Mouse (Mus musculus) kidney, embryonic 14.5 days (tissue): ENCODE measurements at regions not wholly inside any gene's neighbourhood (a gene's known extent, or its start where the extent isn't known, plus 50 kb on each side); places are given as distances from the start of the nearest gene placed in this dataset.

Experiments used
- ATAC-seq: fragments of 200-750 bp; cut with Nextera tagmentation; 2 replicates; pipeline ENCODE4 v1.8.0; 2017; ENCODE audit warnings: moderate number of reproducible peaks, mild to moderate bottlenecking, moderate TSS enrichment, moderate library complexity; ENCODE audit not compliant: low FRiP score, low TSS enrichment
- H3K27ac ChIP-seq: fragments of 300-500 bp; sonication (generic); 2 replicates; pipeline ENCODE4 v1.5.1; 2014; ENCODE audit warnings: low read depth, mild to moderate bottlenecking, low read length, moderate library complexity, mixed read lengths
- H3K27me3 ChIP-seq: fragments of 300-500 bp; sonication (generic); 2 replicates; pipeline ENCODE4 v1.6.1; 2014; ENCODE audit warnings: mild to moderate bottlenecking, low read length; ENCODE audit not compliant: control insufficient read depth, insufficient read depth
- H3K36me3 ChIP-seq: fragments of 300-500 bp; sonication (generic); 2 replicates; pipeline ENCODE4 v1.6.1; 2014; ENCODE audit warnings: low read length, mixed read lengths; ENCODE audit not compliant: control insufficient read depth, insufficient read depth
- H3K4me1 ChIP-seq: fragments of 300-500 bp; sonication (generic); 2 replicates; pipeline ENCODE4 v1.6.1; 2014; ENCODE audit warnings: low read length, mixed read lengths; ENCODE audit not compliant: control insufficient read depth, insufficient read depth
- H3K4me2 ChIP-seq: fragments of 300-500 bp; sonication (generic); replicated peaks from 2 replicates; pipeline ENCODE4 v1.6.1; 2014; ENCODE audit warnings: low read depth, mild to moderate bottlenecking, low read length
- H3K4me3 ChIP-seq: fragments of 300-500 bp; sonication (generic); 2 replicates; pipeline ENCODE4 v1.5.1; 2014; ENCODE audit warnings: mild to moderate bottlenecking, low read length
- H3K9ac ChIP-seq: fragments of 300-500 bp; sonication (generic); 2 replicates; pipeline ENCODE4 v1.6.1; 2014; ENCODE audit warnings: low read depth, mild to moderate bottlenecking, low read length, moderate library complexity
- H3K9me3 ChIP-seq: fragments of 300-500 bp; sonication (generic); 2 replicates; pipeline ENCODE4 v1.6.1; 2016; ENCODE audit warnings: low read length; ENCODE audit not compliant: control insufficient read depth
- WGBS: fragments of 180-500 bp; shearing (Covaris S2); extraction: QIAGEN DNeasy Blood & Tissue Kit; methylation state at CpG from one replicate; pipeline ENCODE4 v1.1.7; 2014; 5-methylcytosine and 5-hydroxymethylcytosine counted together

DNA sequence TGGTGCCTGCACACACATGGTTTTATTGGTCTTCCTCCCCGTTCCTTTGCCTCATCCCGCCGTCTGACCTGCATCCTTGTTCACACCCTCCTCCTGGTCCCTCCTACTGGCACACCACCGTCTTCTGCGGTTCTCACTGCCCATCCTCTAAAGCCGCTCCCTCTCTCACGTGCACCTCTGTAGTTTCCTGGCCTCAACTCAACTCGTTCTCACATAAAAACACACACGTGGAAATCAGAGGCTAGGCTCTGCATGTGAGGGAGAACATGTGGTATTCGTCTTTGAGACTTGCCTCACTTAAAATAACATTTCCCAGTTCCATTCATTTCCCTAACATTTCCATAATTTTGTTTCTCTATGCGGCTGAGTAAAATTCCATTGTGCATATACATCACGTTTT lies 69.5 kb downstream of the Aldh8a1 start:
- Histone ChIP-seq H3K27me3 (no peaks in the 10 kb centered on the region), H3K36me3 (no peaks in the 10 kb centered on the region), H3K9me3 (peaks cover 3% of the 10 kb centered on the region; the same call in 1 of the 2 replicates), H3K4me3 (no peak overlapping the region), H3K4me1 (0 out of 2 replicates have a peak, but pooled peaks cover 3% of the 10 kb centered on the region), H3K4me2 (no peak overlapping the region), H3K27ac (no peak overlapping the region), H3K9ac (no peak overlapping the region)
- no peak for ATAC-seq
- 55% methylated on average over 12 of the region's 12 CpGs for WGBS

GRCm38 (mm10) chr10:21448132-21448531 lies 71.0 kb downstream of the Aldh8a1 start:
- Histone ChIP-seq H3K27ac (no peak overlapping the region), H3K9ac (no peak overlapping the region), H3K27me3 (no peaks in the 10 kb centered on the region), H3K9me3 (peaks cover 3% of the 10 kb centered on the region; the same call in 1 of the 2 replicates), H3K4me3 (no peak overlapping the region), H3K36me3 (no peaks in the 10 kb centered on the region), H3K4me1 (0 out of 2 replicates have a peak, but pooled peaks cover 3% of the 10 kb centered on the region), H3K4me2 (no peak overlapping the region)
- 91% methylated on average over 3 of the region's 3 CpGs for WGBS
- ATAC-seq, result no peak

DNA sequence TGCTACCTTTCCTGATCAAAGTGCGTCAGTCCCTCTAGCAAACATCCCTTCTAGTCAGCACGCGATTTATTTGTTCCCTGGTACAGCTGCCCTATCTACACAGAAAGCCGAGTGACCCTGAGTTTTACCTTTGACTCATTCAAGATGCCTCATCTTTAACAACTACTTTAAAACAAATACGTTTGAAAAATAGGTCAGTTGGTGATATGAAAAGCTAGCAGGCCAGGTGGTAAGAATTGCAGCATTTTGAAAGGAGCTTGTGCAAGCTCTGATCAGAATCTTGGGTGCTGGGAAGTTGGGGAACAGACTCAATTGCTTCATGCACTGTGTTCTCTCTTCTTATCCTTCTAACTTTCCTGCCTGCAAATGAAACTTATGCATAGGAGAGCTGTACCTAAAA lies 71.9 kb downstream of the Aldh8a1 start:
- no peaks in the 10 kb centered on the region for H3K4me1 ChIP-seq
- no peaks in the 10 kb centered on the region for H3K27me3 ChIP-seq
- H3K36me3 ChIP-seq, result no peaks in the 10 kb centered on the region
- H3K4me2 ChIP-seq, result no peak overlapping the region
- 77% methylated on average over 5 of the region's 5 CpGs for WGBS
- H3K9me3 ChIP-seq, result peaks cover 3% of the 10 kb centered on the region; the same call in 1 of the 2 replicates
- H3K4me3 ChIP-seq, result no peak overlapping the region
- H3K27ac ChIP-seq, result no peak overlapping the region
- ATAC-seq, result no peak
- H3K9ac ChIP-seq, result no peak overlapping the region

DNA sequence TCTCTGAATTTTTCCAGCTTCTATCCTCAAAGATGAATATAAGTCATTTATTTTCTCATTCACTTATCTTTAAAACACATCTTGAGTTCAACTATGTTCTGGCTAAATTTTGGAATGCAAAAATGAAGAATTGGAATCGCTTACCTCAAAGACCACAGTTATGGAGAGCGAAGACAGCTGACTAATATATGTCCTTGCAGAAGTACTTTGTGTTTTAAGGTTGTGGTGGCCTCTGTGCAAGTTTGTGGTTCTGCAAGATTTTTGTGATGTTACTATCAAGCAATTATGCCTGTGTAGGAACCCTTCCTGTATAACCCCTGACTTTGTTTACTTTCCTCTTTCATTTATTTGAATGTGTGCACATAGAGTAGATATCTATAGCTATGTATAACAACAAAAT lies 75.5 kb downstream of the Aldh8a1 start:
- Histone ChIP-seq H3K4me2 (no peak overlapping the region), H3K4me3 (no peak overlapping the region), H3K36me3 (no peaks in the 10 kb centered on the region), H3K27ac (no peak overlapping the region), H3K9me3 (peaks cover 3% of the 10 kb centered on the region; the same call in 1 of the 2 replicates), H3K9ac (no peak overlapping the region), H3K4me1 (no peaks in the 10 kb centered on the region), H3K27me3 (no peaks in the 10 kb centered on the region)
- ATAC-seq, result no peak
- WGBS, result 98% methylated on average over 2 of the region's 2 CpGs

DNA sequence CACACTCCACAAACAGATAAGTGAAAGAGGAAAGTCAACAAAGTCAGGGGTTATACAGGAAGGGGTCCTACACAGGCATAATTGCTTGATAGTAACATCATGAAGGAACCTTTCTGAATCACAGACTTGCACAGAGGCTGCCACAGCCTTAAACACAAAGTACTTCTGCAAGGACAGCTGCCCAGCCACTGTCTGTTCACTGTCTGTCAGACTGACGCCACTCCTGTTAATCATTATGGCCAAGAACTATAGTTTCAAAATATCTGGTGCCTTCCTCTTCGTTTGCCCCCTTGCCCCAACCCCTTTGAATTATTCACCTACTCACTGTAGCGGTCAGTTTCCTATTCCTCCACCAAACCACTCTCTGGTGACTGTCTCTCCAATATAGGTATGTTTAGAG lies 76.4 kb downstream of the Aldh8a1 start:
- H3K36me3 ChIP-seq, result no peaks in the 10 kb centered on the region
- no peak for ATAC-seq

DNA sequence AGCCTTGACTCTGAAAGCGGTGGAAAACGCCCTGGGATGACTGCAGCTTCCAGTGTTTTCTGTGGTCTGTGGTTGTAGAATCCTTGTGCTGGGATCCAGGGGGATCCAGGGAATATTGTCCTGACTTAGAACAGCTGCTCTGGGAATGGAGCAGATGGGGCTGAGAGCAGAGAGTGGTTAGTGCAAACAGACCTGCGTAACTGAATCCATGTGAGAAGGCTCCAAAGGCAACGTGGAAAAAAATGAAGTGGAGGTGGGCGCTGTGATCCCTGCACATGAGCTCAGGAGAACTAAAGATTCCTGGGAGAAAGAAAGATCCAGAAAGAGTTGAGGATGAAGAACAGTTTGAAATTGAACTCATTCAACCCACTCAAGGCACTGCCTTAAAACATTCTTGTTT lies 77.1 kb downstream of the Aldh8a1 start:
- peaks cover 3% of the 10 kb centered on the region; the same call in 1 of the 2 replicates for H3K9me3 ChIP-seq

More for the DNA sequence above, 76.4 kb downstream of the Aldh8a1 start:
- WGBS, result 70% methylated on average over 3 of the region's 3 CpGs
- no peak overlapping the region for H3K4me2 ChIP-seq
- H3K4me1 ChIP-seq, result no peaks in the 10 kb centered on the region
- H3K27me3 ChIP-seq, result no peaks in the 10 kb centered on the region
- no peak overlapping the region for H3K27ac ChIP-seq
- peaks cover 3% of the 10 kb centered on the region; the same call in 1 of the 2 replicates for H3K9me3 ChIP-seq
- H3K4me3 ChIP-seq, result no peak overlapping the region
- no peak overlapping the region for H3K9ac ChIP-seq

DNA sequence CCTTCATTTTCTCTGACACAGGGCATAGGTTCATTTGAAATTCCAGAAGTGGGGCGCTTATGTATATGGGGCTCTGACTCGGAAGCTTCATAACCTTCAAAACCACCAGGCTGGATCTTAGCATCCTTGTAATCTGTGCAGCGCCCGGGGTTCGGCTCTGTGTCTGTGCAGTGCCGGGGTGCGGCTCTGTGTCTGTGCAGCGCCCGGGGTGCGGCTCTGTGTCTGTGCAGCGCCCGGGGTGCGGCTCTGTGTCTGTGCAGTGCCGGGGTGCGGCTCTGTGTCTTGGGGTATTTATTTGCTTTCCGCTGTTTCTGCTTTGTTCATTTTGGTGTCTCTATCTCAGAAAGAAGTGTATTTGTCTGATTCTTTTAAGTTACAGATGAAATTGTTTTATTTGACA lies 77.7 kb downstream of the Aldh8a1 start:
- H3K4me2 ChIP-seq, result no peak overlapping the region
- WGBS, result 95% methylated on average over 16 of the region's 16 CpGs
- ATAC-seq, result no peak
- H3K4me1 ChIP-seq, result no peaks in the 10 kb centered on the region
- no peaks in the 10 kb centered on the region for H3K27me3 ChIP-seq
- no peak overlapping the region for H3K9ac ChIP-seq
- peaks cover 3% of the 10 kb centered on the region; the same call in 1 of the 2 replicates for H3K9me3 ChIP-seq
- H3K4me3 ChIP-seq, result no peak overlapping the region
- H3K36me3 ChIP-seq, result no peaks in the 10 kb centered on the region
- no peak overlapping the region for H3K27ac ChIP-seq

More for the DNA sequence above, 77.1 kb downstream of the Aldh8a1 start:
- H3K9ac ChIP-seq, result no peak overlapping the region
- no peaks in the 10 kb centered on the region for H3K4me1 ChIP-seq
- WGBS, result 81% methylated on average over 5 of the region's 5 CpGs
- H3K27ac ChIP-seq, result no peak overlapping the region
- H3K27me3 ChIP-seq, result no peaks in the 10 kb centered on the region
- no peak overlapping the region for H3K4me3 ChIP-seq
- ATAC-seq, result no peak
- no peaks in the 10 kb centered on the region for H3K36me3 ChIP-seq
- H3K4me2 ChIP-seq, result no peak overlapping the region

DNA sequence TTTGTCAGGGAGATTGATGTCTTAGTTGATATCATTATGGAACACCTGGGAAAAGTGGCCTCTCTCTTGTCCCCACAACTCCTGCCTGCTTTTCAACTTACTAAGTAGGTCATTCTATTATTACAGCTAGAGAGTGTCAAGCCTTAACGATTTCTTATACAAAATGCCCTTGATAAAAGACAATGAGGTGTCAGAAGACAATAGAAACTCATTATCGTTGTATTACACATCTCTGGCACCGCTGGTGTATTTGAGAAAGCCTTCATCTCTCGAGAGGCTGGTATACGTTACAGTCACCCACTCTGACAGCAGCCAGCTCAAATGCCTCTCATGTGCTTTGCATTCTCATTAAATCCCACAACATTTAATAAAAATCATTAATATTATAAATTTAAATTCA lies 78.8 kb downstream of the Aldh8a1 start:
- 78% methylated on average over 5 of the region's 5 CpGs for WGBS
- no peak for ATAC-seq
- no peak overlapping the region for H3K27ac ChIP-seq

GRCm38 (mm10) chr10:21456359-21456758 lies 79.3 kb downstream of the Aldh8a1 start:
- 61% methylated on average over 3 of the region's 3 CpGs for WGBS
- Histone ChIP-seq H3K36me3 (no peaks in the 10 kb centered on the region), H3K9me3 (peaks cover 1% of the 10 kb centered on the region; the same call in 1 of the 2 replicates), H3K9ac (no peak overlapping the region), H3K27ac (no peak overlapping the region), H3K27me3 (no peaks in the 10 kb centered on the region), H3K4me1 (no peaks in the 10 kb centered on the region), H3K4me2 (no peak overlapping the region), H3K4me3 (no peak overlapping the region)
- no peak for ATAC-seq

More for the DNA sequence above, 78.8 kb downstream of the Aldh8a1 start:
- no peak overlapping the region for H3K4me3 ChIP-seq
- H3K27me3 ChIP-seq, result no peaks in the 10 kb centered on the region
- no peaks in the 10 kb centered on the region for H3K36me3 ChIP-seq
- peaks cover 3% of the 10 kb centered on the region; the same call in 1 of the 2 replicates for H3K9me3 ChIP-seq
- no peaks in the 10 kb centered on the region for H3K4me1 ChIP-seq
- H3K4me2 ChIP-seq, result no peak overlapping the region
- no peak overlapping the region for H3K9ac ChIP-seq
